Mouse (Mus musculus): ENCODE data around the gene 4930523C07Rik. TPM values are rescaled to one million over a fixed set of nuclear protein-coding genes. Genes with fewer than 3 reads are reported as not detected.
A peak's percentile ranks its signal among the peaks of the same experiment; 100 is the strongest.

4930523C07Rik gene
- polyA plus RNA-seq, 1 experiment: 9.5 TPM

DNA sequence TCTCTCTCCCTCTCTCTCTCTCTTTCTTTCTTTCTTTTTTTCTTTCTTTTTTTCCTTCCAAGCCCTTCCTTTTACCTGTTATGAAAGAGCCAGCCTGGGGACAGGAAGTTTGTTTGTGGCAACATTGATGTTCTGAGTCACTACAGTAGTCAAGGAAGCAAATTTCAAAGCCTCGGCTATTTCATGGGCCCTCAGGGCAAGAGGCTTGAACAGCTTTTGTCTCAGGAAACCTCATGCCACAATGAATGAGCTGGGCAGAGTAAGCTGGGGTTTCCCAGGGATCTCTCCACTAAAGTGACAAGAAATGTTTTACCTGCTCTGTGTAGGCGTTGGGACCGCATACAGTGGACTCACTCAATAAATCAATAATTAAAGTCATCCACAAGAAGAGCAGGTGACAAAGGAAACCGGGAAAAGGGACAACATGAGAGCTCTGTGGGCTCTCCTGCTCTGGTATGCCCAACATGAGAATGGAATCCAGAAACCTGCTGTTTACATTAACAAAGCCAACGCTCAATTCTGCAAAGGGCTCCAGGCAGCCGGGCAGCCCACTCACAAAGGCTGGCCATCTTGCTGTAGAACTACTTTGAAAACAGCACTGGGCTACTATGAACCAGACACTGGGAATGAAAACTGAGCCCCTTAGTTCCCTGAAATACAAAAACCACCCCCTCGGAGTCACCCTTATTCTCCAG is 4.1 kb upstream of the 4930523C07Rik start:
- no peak for DNase-seq
- Histone ChIP-seq H3K4me1 (ENCODE audit: control insufficient read depth, insufficient read depth, low read length) (0 out of 2 replicates have a peak, but pooled peaks cover 3% of the 10 kb centered on the region), H3K36me3 (ENCODE audit: control insufficient read depth, insufficient read depth, low read length) (no peaks in the 10 kb centered on the region), H3K27ac (ENCODE audit: insufficient read depth, low read depth, low read length) (no peak overlapping the region), H3K4me3 (ENCODE audit: insufficient read depth, low read depth, low read length) (no peak overlapping the region), H3K27me3 (replicated peaks; ENCODE audit: control insufficient read depth, insufficient read depth, low read length) (no peaks in the 10 kb centered on the region)
- WGBS: 62% methylated on average over 7 of the region's 7 CpGs
- TF ChIP-seq POLR2A (IDR thresholded peaks at IDR 0.05; ENCODE audit: low read depth, low read length): no peak

DNA sequence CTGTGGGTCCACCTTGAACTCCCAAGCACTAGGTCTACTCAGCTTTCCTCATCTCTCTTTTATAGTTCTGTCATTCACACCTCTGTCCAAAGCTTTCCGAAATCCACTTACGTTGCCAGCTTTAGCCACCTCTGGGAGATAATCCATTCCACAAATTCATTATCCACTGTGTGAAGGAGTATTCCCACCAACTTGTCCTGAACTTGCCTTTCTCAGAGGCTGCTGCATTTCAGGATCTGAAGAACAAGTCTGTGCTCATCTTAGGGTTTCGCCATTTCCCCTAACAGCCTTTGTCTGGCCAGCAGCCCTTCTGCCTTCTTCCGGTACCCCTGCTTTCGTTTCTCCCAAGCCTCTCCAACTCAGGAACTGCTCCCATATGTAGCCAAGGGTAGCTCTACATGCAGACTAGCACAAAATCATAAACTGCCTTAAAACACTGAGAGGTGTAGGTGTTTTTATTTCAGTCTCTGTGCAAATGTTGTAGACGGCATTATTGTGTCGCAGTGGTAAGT is 2.9 kb upstream of the 4930523C07Rik start:
- 90% methylated on average over 7 of the region's 7 CpGs for WGBS
- H3K36me3 ChIP-seq (ENCODE audit: control insufficient read depth, insufficient read depth, low read length): no peaks in the 10 kb centered on the region
- TF ChIP-seq POLR2A (IDR thresholded peaks at IDR 0.05; ENCODE audit: low read depth, low read length) (no peak), CTCF (conservative IDR thresholded peaks at IDR 0.05; ENCODE audit: insufficient read depth, insufficient read length, low read depth, low read length) (no peak)
- DNase-seq: no peak
- no peak overlapping the region for H3K27ac ChIP-seq (ENCODE audit: insufficient read depth, low read depth, low read length)
- H3K27me3 ChIP-seq (replicated peaks; ENCODE audit: control insufficient read depth, insufficient read depth, low read length): no peaks in the 10 kb centered on the region
- 0 out of 2 replicates have a peak, but pooled peaks cover 3% of the 10 kb centered on the region for H3K4me1 ChIP-seq (ENCODE audit: control insufficient read depth, insufficient read depth, low read length)
- no peak overlapping the region for H3K4me3 ChIP-seq (ENCODE audit: insufficient read depth, low read depth, low read length)

DNA sequence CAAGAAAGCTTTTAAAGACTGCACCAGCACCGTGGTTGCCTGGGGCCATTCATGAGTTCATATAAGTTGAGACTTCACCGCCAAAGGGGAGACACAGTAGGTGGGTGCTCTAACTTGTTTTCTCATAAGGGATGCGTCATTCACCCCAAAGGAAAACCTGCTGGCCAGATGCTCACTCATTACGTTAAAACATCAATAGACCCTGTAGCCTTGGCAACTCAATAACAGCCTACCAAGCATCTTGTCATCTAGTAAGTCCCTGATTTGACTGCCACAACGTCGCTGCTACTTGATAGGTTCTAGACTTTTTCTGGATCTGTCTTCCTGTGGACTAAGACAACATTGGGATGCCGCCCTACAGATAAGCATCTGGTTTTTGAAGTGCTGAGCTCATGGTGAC is 1.8 kb upstream of the 4930523C07Rik start:
- Histone ChIP-seq H3K4me1 (ENCODE audit: control insufficient read depth, insufficient read depth, low read length) (no peaks in the 10 kb centered on the region), H3K4me3 (ENCODE audit: insufficient read depth, low read depth, low read length) (no peak overlapping the region), H3K27ac (ENCODE audit: insufficient read depth, low read depth, low read length) (no peak overlapping the region), H3K27me3 (replicated peaks; ENCODE audit: control insufficient read depth, insufficient read depth, low read length) (no peaks in the 10 kb centered on the region), H3K36me3 (ENCODE audit: control insufficient read depth, insufficient read depth, low read length) (no peaks in the 10 kb centered on the region)
- TF ChIP-seq POLR2A (IDR thresholded peaks at IDR 0.05; ENCODE audit: low read depth, low read length) (no peak), CTCF (conservative IDR thresholded peaks at IDR 0.05; ENCODE audit: insufficient read depth, insufficient read length, low read depth, low read length) (no peak)
- DNase-seq: no peak
- whole genome bisulfite sequencing: 80% methylated on average over 7 of the region's 7 CpGs

DNA sequence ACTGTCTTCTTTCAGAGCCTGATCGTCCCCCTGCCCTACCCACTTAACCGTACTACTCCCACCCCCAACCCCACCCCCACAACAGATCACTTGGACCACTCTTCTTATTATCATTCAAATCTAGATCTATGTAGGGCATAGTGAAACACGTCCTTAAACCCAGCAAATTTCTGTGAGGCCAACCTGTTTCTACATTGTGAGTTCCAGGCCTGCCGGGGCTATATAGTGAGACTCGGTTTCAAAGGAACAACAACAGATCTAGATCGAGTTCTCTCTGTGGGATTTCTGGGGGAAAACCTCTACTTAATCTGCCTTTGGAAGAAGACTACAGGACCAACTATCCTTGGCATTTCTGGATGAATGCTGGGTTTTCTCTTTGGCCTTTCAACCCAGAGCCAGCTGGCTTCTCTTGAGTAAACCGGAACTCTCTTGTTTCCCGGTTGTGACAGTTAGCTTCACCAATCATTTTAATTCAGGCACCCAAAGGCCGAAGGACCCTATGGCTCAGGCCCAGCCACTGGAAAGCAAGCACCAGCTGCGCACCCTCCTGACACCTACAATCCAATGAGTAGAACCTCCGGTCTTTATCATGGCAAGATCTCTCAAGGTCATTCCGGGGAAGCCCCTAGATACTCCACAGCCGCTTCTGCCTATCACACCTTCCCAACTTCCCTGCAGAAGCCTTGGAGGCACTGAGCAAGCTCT is 759 bp upstream of the 4930523C07Rik start:
- Histone ChIP-seq H3K4me1 (ENCODE audit: control insufficient read depth, insufficient read depth, low read length) (0 out of 2 replicates have a peak, but pooled peaks cover 2% of the 10 kb centered on the region), H3K4me3 (ENCODE audit: insufficient read depth, low read depth, low read length) (no peak overlapping the region), H3K36me3 (ENCODE audit: control insufficient read depth, insufficient read depth, low read length) (no peaks in the 10 kb centered on the region), H3K27ac (ENCODE audit: insufficient read depth, low read depth, low read length) (no peak overlapping the region), H3K27me3 (replicated peaks; ENCODE audit: control insufficient read depth, insufficient read depth, low read length) (no peaks in the 10 kb centered on the region)
- WGBS: 80% methylated on average over 13 of the region's 13 CpGs
- no peak for DNase-seq
- no peak for TF ChIP-seq CTCF (conservative IDR thresholded peaks at IDR 0.05; ENCODE audit: insufficient read depth, insufficient read length, low read depth, low read length)
- TF ChIP-seq POLR2A (IDR thresholded peaks at IDR 0.05; ENCODE audit: low read depth, low read length): no peak

DNA sequence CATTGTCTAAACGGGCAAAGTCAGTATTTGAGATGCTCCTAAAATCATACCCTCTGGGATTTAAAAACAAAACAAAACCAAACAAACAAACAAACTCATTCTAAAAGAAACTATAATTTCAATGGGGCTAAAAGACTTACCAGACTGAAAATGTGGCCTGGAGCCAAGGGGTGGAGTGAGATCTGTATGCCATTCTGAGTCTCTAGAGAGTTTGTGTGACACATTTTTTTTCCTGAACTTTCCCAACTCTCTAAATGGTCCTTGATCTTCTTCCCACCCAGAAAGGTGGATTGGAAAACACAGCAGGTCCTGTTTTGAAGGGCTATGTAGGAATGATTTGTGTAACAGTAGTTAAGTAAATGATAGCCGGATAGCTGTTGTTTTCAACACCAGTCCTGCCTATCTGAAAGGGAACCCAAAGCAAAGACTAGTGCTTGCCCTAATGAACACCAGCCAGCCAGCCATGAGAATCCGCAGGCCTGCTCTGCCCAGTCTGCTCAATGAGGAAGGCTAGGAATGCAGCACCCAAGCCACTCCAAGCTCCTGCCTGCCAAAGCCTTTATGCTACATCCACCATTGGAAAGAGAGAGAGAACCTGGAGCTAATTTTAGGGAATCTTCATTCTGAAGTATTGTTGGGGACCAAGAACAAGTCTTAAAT is 1.0 kb downstream of the 4930523C07Rik start:
- H3K4me3 ChIP-seq (ENCODE audit: insufficient read depth, low read depth, low read length): peak overlapping the region; percentile 72
- H3K27ac ChIP-seq (ENCODE audit: insufficient read depth, low read depth, low read length): peak overlapping the region; percentile 61
- H3K27me3 ChIP-seq (replicated peaks; ENCODE audit: control insufficient read depth, insufficient read depth, low read length): no peaks in the 10 kb centered on the region
- 36% methylated on average over 3 of the region's 3 CpGs for WGBS
- peaks cover 9% of the 10 kb centered on the region; the same call in 1 of the 2 replicates for H3K4me1 ChIP-seq (ENCODE audit: control insufficient read depth, insufficient read depth, low read length)
- peak; percentile 60 for DNase-seq
- TF ChIP-seq CTCF (conservative IDR thresholded peaks at IDR 0.05; ENCODE audit: insufficient read depth, insufficient read length, low read depth, low read length): no peak
- TF ChIP-seq POLR2A (IDR thresholded peaks at IDR 0.05; ENCODE audit: low read depth, low read length): no peak
- no peaks in the 10 kb centered on the region for H3K36me3 ChIP-seq (ENCODE audit: control insufficient read depth, insufficient read depth, low read length)

DNA sequence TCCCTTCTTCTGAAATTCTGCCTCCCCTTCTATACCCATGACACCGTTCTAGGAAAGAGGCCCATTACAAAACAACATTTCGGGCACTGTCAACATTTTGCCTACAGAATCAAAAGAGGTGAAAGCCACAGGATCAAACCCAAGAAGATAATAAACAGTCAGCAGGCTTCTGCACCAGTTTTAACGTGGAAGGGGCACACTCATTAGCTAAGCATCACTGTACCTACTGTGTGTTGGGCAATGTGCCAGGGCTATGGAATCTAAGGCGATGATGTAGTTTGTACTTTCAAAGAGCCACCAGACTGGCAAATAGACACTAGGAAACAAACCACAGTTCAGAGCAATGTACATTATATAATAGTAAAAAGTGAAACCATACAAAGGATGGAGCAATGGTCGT is 1.8 kb downstream of the 4930523C07Rik start:
- TF ChIP-seq POLR2A (IDR thresholded peaks at IDR 0.05; ENCODE audit: low read depth, low read length) (no peak), CTCF (conservative IDR thresholded peaks at IDR 0.05; ENCODE audit: insufficient read depth, insufficient read length, low read depth, low read length) (no peak)
- peaks cover 9% of the 10 kb centered on the region; the same call in 1 of the 2 replicates for H3K4me1 ChIP-seq (ENCODE audit: control insufficient read depth, insufficient read depth, low read length)
- H3K27me3 ChIP-seq (replicated peaks; ENCODE audit: control insufficient read depth, insufficient read depth, low read length): no peaks in the 10 kb centered on the region
- H3K36me3 ChIP-seq (ENCODE audit: control insufficient read depth, insufficient read depth, low read length): no peaks in the 10 kb centered on the region
- H3K4me3 ChIP-seq (ENCODE audit: insufficient read depth, low read depth, low read length): no peak overlapping the region
- peak overlapping the region; percentile 18; the same call in 1 of the 2 replicates for H3K27ac ChIP-seq (ENCODE audit: insufficient read depth, low read depth, low read length)
- no peak for DNase-seq
- WGBS: 73% methylated on average over 5 of the region's 5 CpGs

DNA sequence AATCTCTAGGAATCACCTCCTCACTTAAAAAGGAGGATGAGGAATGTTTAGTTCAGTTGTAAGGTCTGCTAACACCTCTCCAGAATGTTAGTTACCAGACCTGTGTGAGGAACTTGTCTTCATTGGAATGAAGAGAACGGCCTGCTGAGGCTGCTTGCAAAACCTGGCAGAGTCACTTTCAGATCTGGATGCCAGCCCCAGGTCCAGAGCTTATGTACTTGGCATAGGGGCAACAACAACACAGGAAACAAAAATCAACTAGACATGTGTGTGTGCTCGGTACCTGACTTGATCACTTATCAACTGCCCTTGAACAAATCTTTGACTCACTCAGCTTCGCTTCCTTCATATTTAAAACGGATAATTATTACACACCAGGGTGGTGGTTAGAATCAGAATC is 2.6 kb downstream of the 4930523C07Rik start:
- Histone ChIP-seq H3K27me3 (replicated peaks; ENCODE audit: control insufficient read depth, insufficient read depth, low read length) (no peaks in the 10 kb centered on the region), H3K4me3 (ENCODE audit: insufficient read depth, low read depth, low read length) (no peak overlapping the region), H3K36me3 (ENCODE audit: control insufficient read depth, insufficient read depth, low read length) (no peaks in the 10 kb centered on the region), H3K27ac (ENCODE audit: insufficient read depth, low read depth, low read length) (no peak overlapping the region), H3K4me1 (ENCODE audit: control insufficient read depth, insufficient read depth, low read length) (peaks cover 9% of the 10 kb centered on the region; the same call in 1 of the 2 replicates)
- 60% methylated on average over 4 of the region's 4 CpGs for WGBS
- peak; percentile 32 for DNase-seq
- TF ChIP-seq CTCF (conservative IDR thresholded peaks at IDR 0.05; ENCODE audit: insufficient read depth, insufficient read length, low read depth, low read length) (no peak), POLR2A (IDR thresholded peaks at IDR 0.05; ENCODE audit: low read depth, low read length) (no peak)
